Mouse (Mus musculus) left cerebral cortex, adult 18-20 months (tissue): ENCODE data around the gene Gm609. TPM values are rescaled to one million over a fixed set of nuclear protein-coding genes. Genes with fewer than 3 reads are reported as not detected.
"Not testable (repeated sequence)": the region's sequence is repeated elsewhere in the genome, so short reads cannot be mapped to it uniquely, and the experiment has no call there.

Source experiments
- DNase-seq, 2 experiments: peaks; one replicate each; pipeline ENCODE4 v3.0.0; 2021 to 2022; ENCODE audit warnings: low spot score in 2 of 2, mixed read lengths in 1 of 2
- long read RNA-seq, 2 experiments: library from polyadenylated mRNA; stranded (forward); transcript quantifications; one replicate each; pipeline ENCODE4 v2.0.0; 2021
- total RNA-seq, 2 experiments: library from RNA; stranded (reverse); gene quantifications; 2 replicates each; pipeline ENCODE4 v1.2.3; 2021

Gm609 gene
- under 1 TPM; 0.14 to 0.23 TPM for total RNA-seq
- long read RNA-seq, experiment 1, result 0 reads
- long read RNA-seq, experiment 2, result 0 reads

- DNase-seq, result no peak
Measured at GRCm38 (mm10) chr16:45492927-45493326, at the start of gene Gm609. Gene Gm609 (minus strand): TSS chr16:45492969.

GRCm38 (mm10) chr16:45542108-45542507, 49.3 kb upstream of the Gm609 start:
- DNase-seq, result no peak

GRCm38 (mm10) chr16:45538342-45538741, 45.6 kb upstream of the Gm609 start:
- DNase-seq, result not testable (repeated sequence)

GRCm38 (mm10) chr16:45535009-45535408, 42.2 kb upstream of the Gm609 start, which contains the start of gene Slc9c1:
Gene Slc9c1 (plus strand): TSS chr16:45535309.
- no peak for DNase-seq

- DNase-seq, result no peak
Measured at GRCm38 (mm10) chr16:45531950-45532349, 39.2 kb upstream of the Gm609 start, which contains the start of gene Gm17783. Gene Gm17783 (minus strand): TSS chr16:45532050.

- no peak for DNase-seq
Measured at GRCm38 (mm10) chr16:45525551-45525950, 32.8 kb upstream of the Gm609 start.

- DNase-seq, result no peak
Measured at GRCm38 (mm10) chr16:45495326-45495725, 2.6 kb upstream of the Gm609 start.

GRCm38 (mm10) chr16:45476991-45477390, 15.8 kb downstream of the Gm609 start:
- no peak for DNase-seq

- DNase-seq, result not testable (repeated sequence)
Measured at GRCm38 (mm10) chr16:45471836-45472235, 20.9 kb downstream of the Gm609 start.

GRCm38 (mm10) chr16:45454762-45455161, 38.0 kb downstream of the Gm609 start:
- no peak for DNase-seq

- no peak for DNase-seq
Measured at GRCm38 (mm10) chr16:45437230-45437739, 55.5 kb downstream of the Gm609 start.

- no peak for DNase-seq
Measured at GRCm38 (mm10) chr16:45435591-45435990, 57.2 kb downstream of the Gm609 start.

GRCm38 (mm10) chr16:45427651-45428050, 65.1 kb downstream of the Gm609 start:
- no peak for DNase-seq

- no peak for DNase-seq
Measured at GRCm38 (mm10) chr16:45413497-45413896, 79.3 kb downstream of the Gm609 start.

GRCm38 (mm10) chr16:45409064-45409446, 83.7 kb downstream of the Gm609 start:
- DNase-seq, result not testable (repeated sequence)

- DNase-seq, result peak; percentile 58 to 62
Measured at GRCm38 (mm10) chr16:45408425-45409063, 84.2 kb downstream of the Gm609 start, which contains the start of gene Cd200. Gene Cd200 (minus strand): TSS chr16:45409053.

GRCm38 (mm10) chr16:45407645-45408400, 84.9 kb downstream of the Gm609 start:
- no peak for DNase-seq

GRCm38 (mm10) chr16:45407091-45407490, 85.7 kb downstream of the Gm609 start:
- no peak for DNase-seq

GRCm38 (mm10) chr16:45402951-45403350, 89.8 kb downstream of the Gm609 start:
- no peak for DNase-seq

GRCm38 (mm10) chr16:45402036-45402435, 90.7 kb downstream of the Gm609 start:
- no peak for DNase-seq

- no peak for DNase-seq
Measured at GRCm38 (mm10) chr16:45399947-45400555, 92.7 kb downstream of the Gm609 start.

- DNase-seq, result no peak
Measured at GRCm38 (mm10) chr16:45399411-45399810, 93.4 kb downstream of the Gm609 start.
